Mouse (Mus musculus): ENCODE results near the gene Slc22a27. TPM values are rescaled to one million over a fixed set of nuclear protein-coding genes. Genes with fewer than 3 reads are reported as not detected.
"Not testable (repeated sequence)": the region's sequence is repeated elsewhere in the genome, so short reads cannot be mapped to it uniquely, and the experiment has no call there.

Slc22a27 gene
- polyA plus RNA-seq (2015; fragmentation: Nextera tagmentation; extraction: Ambion mirVana): not detected in 2 replicates

GRCm38 (mm10) chr19:7965927-7966326, at the start of gene Slc22a27:
TSS of gene Slc22a27 (minus strand) at chr19:7966027.
- H3K36me3 ChIP-seq (ENCODE audit: control insufficient read depth, insufficient read depth); H3K4me3 ChIP-seq (ENCODE audit: low read depth, low read length); H3K4me1 ChIP-seq (replicated peaks; ENCODE audit: control insufficient read depth, insufficient read depth, low read length); H3K4me2 ChIP-seq (replicated peaks; ENCODE audit: low read depth); ATAC-seq; H3K9me3 ChIP-seq (ENCODE audit: control insufficient read depth); H3K27me3 ChIP-seq (replicated peaks; ENCODE audit: control insufficient read depth, insufficient read depth, low read length); H3K27ac ChIP-seq (ENCODE audit: low read depth, low read length); H3K9ac ChIP-seq (ENCODE audit: low read depth, low read length): not testable (repeated sequence)
- 74% methylated on average over 5 of the region's 5 CpGs for WGBS

- not testable (repeated sequence) for H3K27me3 ChIP-seq (replicated peaks; ENCODE audit: control insufficient read depth, insufficient read depth, low read length); H3K4me1 ChIP-seq (replicated peaks; ENCODE audit: control insufficient read depth, insufficient read depth, low read length); H3K4me3 ChIP-seq (ENCODE audit: low read depth, low read length); H3K36me3 ChIP-seq (ENCODE audit: control insufficient read depth, insufficient read depth); H3K9ac ChIP-seq (ENCODE audit: low read depth, low read length); H3K4me2 ChIP-seq (replicated peaks; ENCODE audit: low read depth); H3K9me3 ChIP-seq (ENCODE audit: control insufficient read depth); ATAC-seq; H3K27ac ChIP-seq (ENCODE audit: low read depth, low read length)
- 90% methylated on average over 9 of the region's 9 CpGs for WGBS
Observed at GRCm38 (mm10) chr19:8011596-8011995, 45.8 kb upstream of the Slc22a27 start.

- WGBS: 88% methylated on average over 6 of the region's 6 CpGs
- not testable (repeated sequence) for H3K27me3 ChIP-seq (replicated peaks; ENCODE audit: control insufficient read depth, insufficient read depth, low read length); ATAC-seq; H3K4me3 ChIP-seq (ENCODE audit: low read depth, low read length); H3K36me3 ChIP-seq (ENCODE audit: control insufficient read depth, insufficient read depth); H3K9me3 ChIP-seq (ENCODE audit: control insufficient read depth); H3K27ac ChIP-seq (ENCODE audit: low read depth, low read length); H3K4me2 ChIP-seq (replicated peaks; ENCODE audit: low read depth); H3K4me1 ChIP-seq (replicated peaks; ENCODE audit: control insufficient read depth, insufficient read depth, low read length); H3K9ac ChIP-seq (ENCODE audit: low read depth, low read length)
Observed at GRCm38 (mm10) chr19:8009086-8009485, 43.3 kb upstream of the Slc22a27 start.

GRCm38 (mm10) chr19:7968703-7969102, 2.9 kb upstream of the Slc22a27 start:
- WGBS: 65% methylated on average over 2 of the region's 2 CpGs
- no peak overlapping the region for H3K4me2 ChIP-seq (replicated peaks; ENCODE audit: low read depth)
- TF ChIP-seq CTCF (IDR thresholded peaks at IDR 0.05; ENCODE audit: low read depth): no peak
- no peaks in the 10 kb centered on the region for H3K27me3 ChIP-seq (replicated peaks; ENCODE audit: control insufficient read depth, insufficient read depth, low read length)
- H3K4me1 ChIP-seq (replicated peaks; ENCODE audit: control insufficient read depth, insufficient read depth, low read length): no peaks in the 10 kb centered on the region
- H3K9ac ChIP-seq (ENCODE audit: low read depth, low read length): no peak overlapping the region
- no peak overlapping the region for H3K27ac ChIP-seq (ENCODE audit: low read depth, low read length)
- no peak for ATAC-seq
- H3K4me3 ChIP-seq (ENCODE audit: low read depth, low read length): no peak overlapping the region
- H3K36me3 ChIP-seq (ENCODE audit: control insufficient read depth, insufficient read depth): no peaks in the 10 kb centered on the region
- no peaks in the 10 kb centered on the region for H3K9me3 ChIP-seq (ENCODE audit: control insufficient read depth)

- not testable (repeated sequence) for H3K9me3 ChIP-seq (ENCODE audit: control insufficient read depth); H3K36me3 ChIP-seq (ENCODE audit: control insufficient read depth, insufficient read depth); H3K27ac ChIP-seq (ENCODE audit: low read depth, low read length); H3K4me1 ChIP-seq (replicated peaks; ENCODE audit: control insufficient read depth, insufficient read depth, low read length); H3K4me2 ChIP-seq (replicated peaks; ENCODE audit: low read depth); H3K4me3 ChIP-seq (ENCODE audit: low read depth, low read length); ATAC-seq; H3K9ac ChIP-seq (ENCODE audit: low read depth, low read length); H3K27me3 ChIP-seq (replicated peaks; ENCODE audit: control insufficient read depth, insufficient read depth, low read length)
- 41% methylated on average over 1 of the region's 1 CpGs for WGBS
Observed at GRCm38 (mm10) chr19:7966550-7966949, 723 bp upstream of the Slc22a27 start.

GRCm38 (mm10) chr19:7939391-7939790, 26.4 kb downstream of the Slc22a27 start:
- H3K36me3 ChIP-seq (ENCODE audit: control insufficient read depth, insufficient read depth): not testable (repeated sequence)
- 90% methylated on average over 18 of the region's 18 CpGs for WGBS

GRCm38 (mm10) chr19:7876626-7877025, 89.2 kb downstream of the Slc22a27 start:
- H3K4me2 ChIP-seq (replicated peaks; ENCODE audit: low read depth): no peak overlapping the region
- no peak overlapping the region for H3K9ac ChIP-seq (ENCODE audit: low read depth, low read length)
- H3K36me3 ChIP-seq (ENCODE audit: control insufficient read depth, insufficient read depth): no peaks in the 10 kb centered on the region
- WGBS: 80% methylated on average over 1 of the region's 1 CpGs
- H3K9me3 ChIP-seq (ENCODE audit: control insufficient read depth): no peaks in the 10 kb centered on the region
- no peak for TF ChIP-seq CTCF (IDR thresholded peaks at IDR 0.05; ENCODE audit: low read depth)
- no peak overlapping the region for H3K4me3 ChIP-seq (ENCODE audit: low read depth, low read length)
- H3K4me1 ChIP-seq (replicated peaks; ENCODE audit: control insufficient read depth, insufficient read depth, low read length): no peaks in the 10 kb centered on the region
- no peak for ATAC-seq
- no peaks in the 10 kb centered on the region for H3K27me3 ChIP-seq (replicated peaks; ENCODE audit: control insufficient read depth, insufficient read depth, low read length)
- no peak overlapping the region for H3K27ac ChIP-seq (ENCODE audit: low read depth, low read length)

More at GRCm38 (mm10) chr19:7939391-7939790, 26.4 kb downstream of the Slc22a27 start:
- H3K27ac ChIP-seq (ENCODE audit: low read depth, low read length); H3K9me3 ChIP-seq (ENCODE audit: control insufficient read depth); ATAC-seq; H3K4me1 ChIP-seq (replicated peaks; ENCODE audit: control insufficient read depth, insufficient read depth, low read length); H3K4me3 ChIP-seq (ENCODE audit: low read depth, low read length); H3K9ac ChIP-seq (ENCODE audit: low read depth, low read length); H3K4me2 ChIP-seq (replicated peaks; ENCODE audit: low read depth); H3K27me3 ChIP-seq (replicated peaks; ENCODE audit: control insufficient read depth, insufficient read depth, low read length): not testable (repeated sequence)
